Mouse (Mus musculus) intestine, embryonic 15.5 days (tissue): ENCODE measurements around the gene 4930467E23Rik. TPM values are rescaled to one million over a fixed set of nuclear protein-coding genes. Genes with fewer than 3 reads are reported as not detected.

Experiments
- polyA plus RNA-seq: library from polyadenylated mRNA; unstranded; fragments of >200 nt; fragmentation: Nextera tagmentation; extraction: Ambion mirVana; gene quantifications from 2 replicates; pipeline ENCODE4 v1.2.1, GENCODE M21; 2015

Gene 4930467E23Rik
- polyA plus RNA-seq, 1 experiment from 2014 or later = 0.21 TPM

Other genes starting within 250 kb of the 4930467E23Rik start
- gene Defb7, start 234.5 kb upstream of the 4930467E23Rik start, polyA plus RNA-seq = not detected in 2 replicates
- gene Gm31371, start 173.8 kb downstream of the 4930467E23Rik start, polyA plus RNA-seq = 0.10 TPM in 1 of 2 replicates, not detected in the other